Mouse (Mus musculus) heart, embryonic 12.5 days (tissue): ENCODE data around the gene Hexa. TPM values are rescaled to one million over a fixed set of nuclear protein-coding genes. Genes with fewer than 3 reads are reported as not detected.
A peak's percentile ranks its signal among the peaks of the same experiment; 100 is the strongest.

Experiments used
- ATAC-seq: fragments of 200-750 bp; cut with Nextera tagmentation; 2 replicates; pipeline ENCODE4 v1.8.0; 2017; ENCODE audit warnings: moderate TSS enrichment, moderate library complexity; ENCODE audit not compliant: insufficient number of reproducible peaks, low FRiP score
- H3K27ac ChIP-seq: fragments of 300-500 bp; sonication (generic); 2 replicates; pipeline ENCODE4 v1.5.1; 2016; ENCODE audit warnings: mild to moderate bottlenecking, moderate library complexity; ENCODE audit not compliant: poor library complexity, severe bottlenecking
- H3K27me3 ChIP-seq: fragments of 300-500 bp; sonication (generic); replicated peaks from 2 replicates; pipeline ENCODE4 v1.6.1; 2016; ENCODE audit warnings: mild to moderate bottlenecking, moderate library complexity
- H3K36me3 ChIP-seq: fragments of 300-500 bp; sonication (generic); 2 replicates; pipeline ENCODE4 v1.6.1; 2016; ENCODE audit warnings: mild to moderate bottlenecking, moderate library complexity
- H3K4me1 ChIP-seq: fragments of 300-500 bp; sonication (generic); replicated peaks from 2 replicates; pipeline ENCODE4 v1.6.1; 2016; ENCODE audit warnings: mild to moderate bottlenecking
- H3K4me2 ChIP-seq: fragments of 300-500 bp; sonication (generic); 2 replicates; pipeline ENCODE4 v1.6.1; 2016; ENCODE audit warnings: mild to moderate bottlenecking, moderate library complexity
- H3K4me3 ChIP-seq: fragments of 300-500 bp; sonication (generic); 2 replicates; pipeline ENCODE4 v1.5.1; 2016; ENCODE audit warnings: mild to moderate bottlenecking
- H3K9ac ChIP-seq: fragments of 300-500 bp; sonication (generic); 2 replicates; pipeline ENCODE4 v1.6.1; 2016; ENCODE audit warnings: mild to moderate bottlenecking, moderate library complexity
- H3K9me3 ChIP-seq: fragments of 300-500 bp; sonication (generic); replicated peaks from 2 replicates; pipeline ENCODE4 v1.6.1; 2016; ENCODE audit warnings: mild to moderate bottlenecking, moderate library complexity
- WGBS: fragments of 180-500 bp; shearing (Covaris S2); methylation state at CpG from one replicate; pipeline ENCODE4 v1.1.7; 2016; 5-methylcytosine and 5-hydroxymethylcytosine counted together
- polyA plus RNA-seq: library from polyadenylated mRNA; unstranded; fragments of >200 nt; fragmentation: Nextera tagmentation; extraction: Ambion mirVana; gene quantifications from 2 replicates; pipeline ENCODE4 v1.2.1, GENCODE M21; 2016

The Hexa gene
- polyA plus RNA-seq, 1 experiment from 2014 or later: 74.7 TPM

DNA sequence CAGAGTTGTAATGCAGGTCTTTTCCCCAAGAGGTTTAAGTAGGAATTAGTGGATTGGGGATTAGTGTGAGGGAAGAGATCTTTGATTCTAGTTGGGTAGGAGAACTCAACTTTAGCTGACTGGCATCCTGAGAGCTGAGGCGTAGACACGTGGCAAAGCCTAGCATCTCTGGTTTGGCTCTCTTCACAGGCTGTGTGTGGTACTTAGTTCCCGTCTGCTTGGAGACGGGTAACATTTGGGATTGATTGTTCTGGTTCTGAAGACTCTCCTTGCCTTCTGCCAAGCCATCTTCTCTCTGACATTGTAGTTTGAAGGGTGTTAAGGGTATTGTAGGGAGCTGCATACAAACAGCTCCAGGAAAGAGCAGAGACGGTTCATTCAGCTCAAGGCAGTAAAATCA is 13.3 kb downstream of the Hexa start:
- H3K4me2 ChIP-seq: no peak overlapping the region
- ATAC-seq: no peak
- H3K9me3 ChIP-seq: no peaks in the 10 kb centered on the region
- H3K27ac ChIP-seq: no peak overlapping the region
- no peak overlapping the region for H3K9ac ChIP-seq
- WGBS: 85% methylated on average over 5 of the region's 5 CpGs
- H3K36me3 ChIP-seq: peaks cover 38% of the 10 kb centered on the region
- no peaks in the 10 kb centered on the region for H3K27me3 ChIP-seq
- no peak overlapping the region for H3K4me3 ChIP-seq
- peaks cover 22% of the 10 kb centered on the region for H3K4me1 ChIP-seq

- no peak overlapping the region for H3K27ac ChIP-seq
- 62% methylated on average over 4 of the region's 4 CpGs for WGBS
- ATAC-seq: no peak
- H3K36me3 ChIP-seq: peaks cover 49% of the 10 kb centered on the region
- peaks cover 22% of the 10 kb centered on the region for H3K4me1 ChIP-seq
- no peaks in the 10 kb centered on the region for H3K9me3 ChIP-seq
- H3K4me3 ChIP-seq: no peak overlapping the region
- no peaks in the 10 kb centered on the region for H3K27me3 ChIP-seq
- H3K9ac ChIP-seq: no peak overlapping the region
- H3K4me2 ChIP-seq: no peak overlapping the region
Measured at GRCm38 (mm10) chr9:59553719-59554118, 14.4 kb downstream of the Hexa start.

DNA sequence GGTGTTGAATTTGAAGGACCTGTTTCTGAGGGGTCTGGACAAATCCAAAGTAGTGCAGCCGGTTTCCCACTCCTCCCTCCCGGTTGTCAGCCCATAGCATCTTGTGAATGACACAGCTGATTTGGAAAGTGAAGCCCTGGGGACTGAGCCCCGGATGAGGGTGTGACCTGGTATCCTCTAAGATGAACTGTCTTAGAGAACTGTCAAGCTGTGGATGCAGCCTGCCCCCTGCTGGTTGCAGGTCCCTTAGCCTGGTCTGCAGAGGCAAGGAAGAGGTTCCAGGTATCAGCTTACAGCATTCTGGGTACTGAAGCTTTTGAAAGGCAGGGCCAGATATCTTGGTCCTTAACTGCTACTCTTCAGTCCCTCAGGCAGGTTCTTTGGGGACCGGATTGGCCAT is 26.3 kb downstream of the Hexa start:
- ATAC-seq: no peak

DNA sequence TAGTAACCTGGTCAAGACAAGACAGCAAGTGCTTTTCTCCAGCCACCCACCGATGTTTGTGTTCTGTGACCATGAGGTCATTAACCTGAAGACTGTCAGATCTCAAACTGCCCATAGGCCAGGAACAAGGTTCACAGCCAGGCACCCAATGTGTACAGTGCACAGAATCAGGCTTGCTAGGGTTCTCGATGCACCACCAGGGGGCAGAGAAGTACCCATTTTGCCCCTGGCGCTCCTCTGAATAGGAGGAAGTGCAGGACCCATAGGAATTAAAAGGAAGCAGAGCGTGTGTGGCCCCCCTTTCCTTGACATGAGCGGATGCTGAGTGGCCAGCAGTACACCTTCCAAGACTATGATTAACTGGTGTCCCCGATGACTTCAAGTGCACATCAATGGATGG is 27.8 kb downstream of the Hexa start:
- no peak overlapping the region for H3K27ac ChIP-seq
- peak; percentile 66 for ATAC-seq
- no peak overlapping the region for H3K4me2 ChIP-seq
- H3K9me3 ChIP-seq: no peaks in the 10 kb centered on the region
- no peaks in the 10 kb centered on the region for H3K4me1 ChIP-seq
- H3K4me3 ChIP-seq: no peak overlapping the region
- H3K36me3 ChIP-seq: peaks cover 29% of the 10 kb centered on the region
- no peak overlapping the region for H3K9ac ChIP-seq
- H3K27me3 ChIP-seq: no peaks in the 10 kb centered on the region
- WGBS: 24% methylated on average over 6 of the region's 6 CpGs

More for the DNA sequence above, 26.3 kb downstream of the Hexa start:
- H3K4me1 ChIP-seq: peaks cover 4% of the 10 kb centered on the region; the same call in 1 of the 2 replicates
- H3K36me3 ChIP-seq: peaks cover 43% of the 10 kb centered on the region
- H3K9me3 ChIP-seq: no peaks in the 10 kb centered on the region
- H3K4me2 ChIP-seq: no peak overlapping the region
- WGBS: 17% methylated on average over 4 of the region's 4 CpGs
- no peak overlapping the region for H3K27ac ChIP-seq
- no peak overlapping the region for H3K4me3 ChIP-seq
- H3K27me3 ChIP-seq: no peaks in the 10 kb centered on the region
- H3K9ac ChIP-seq: no peak overlapping the region

DNA sequence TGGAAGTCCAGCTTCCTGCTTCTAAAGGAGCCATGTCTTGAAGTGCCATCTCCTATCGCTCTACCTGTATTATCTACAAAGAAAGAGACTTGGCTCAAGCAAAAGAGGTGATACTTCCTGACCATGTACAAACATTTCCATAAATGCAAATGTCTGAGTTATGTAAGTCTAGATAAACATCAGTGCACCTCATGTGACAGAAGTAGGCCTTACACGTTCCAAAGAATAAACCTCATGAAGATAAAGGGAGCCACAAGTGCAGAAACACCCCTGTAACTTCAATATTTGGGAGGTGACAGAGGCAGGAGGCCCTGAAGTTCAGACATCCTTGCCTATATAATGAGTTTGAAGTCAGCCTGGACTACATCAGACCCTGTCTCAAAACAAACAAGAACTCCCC is 32.5 kb downstream of the Hexa start:
- WGBS: 69% methylated on average over 2 of the region's 2 CpGs
- no peak overlapping the region for H3K4me3 ChIP-seq
- no peak overlapping the region for H3K9ac ChIP-seq
- H3K9me3 ChIP-seq: no peaks in the 10 kb centered on the region
- H3K4me1 ChIP-seq: no peaks in the 10 kb centered on the region
- 0 out of 2 replicates have a peak, but pooled peaks cover 11% of the 10 kb centered on the region for H3K27me3 ChIP-seq
- no peak overlapping the region for H3K27ac ChIP-seq
- H3K4me2 ChIP-seq: no peak overlapping the region
- H3K36me3 ChIP-seq: no peaks in the 10 kb centered on the region
- no peak for ATAC-seq

GRCm38 (mm10) chr9:59577401-59577800 is 38.1 kb downstream of the Hexa start:
- H3K27me3 ChIP-seq: peaks cover 41% of the 10 kb centered on the region
- no peaks in the 10 kb centered on the region for H3K9me3 ChIP-seq
- ATAC-seq: no peak
- peaks cover 10% of the 10 kb centered on the region; the same call in 1 of the 2 replicates for H3K4me1 ChIP-seq
- WGBS: 13% methylated on average over 13 of the region's 13 CpGs
- peak overlapping the region; percentile 73 for H3K4me2 ChIP-seq
- peak overlapping the region; percentile 50 for H3K4me3 ChIP-seq
- H3K27ac ChIP-seq: no peak overlapping the region
- no peaks in the 10 kb centered on the region for H3K36me3 ChIP-seq
- H3K9ac ChIP-seq: no peak overlapping the region

- under 1% methylated on average over 53 of the region's 61 CpGs for WGBS
- Histone ChIP-seq H3K9me3 (no peaks in the 10 kb centered on the region), H3K4me3 (peak within 1 kb of the TSS; percentile 50), H3K27me3 (peaks cover 43% of the 10 kb centered on the region), H3K9ac (no peak within 1 kb of the TSS), H3K4me1 (peaks cover 10% of the 10 kb centered on the region; the same call in 1 of the 2 replicates), H3K27ac (no peak within 1 kb of the TSS), H3K4me2 (peak within 1 kb of the TSS; percentile 73), H3K36me3 (no peaks in the 10 kb centered on the region)
- peak; percentile 97 for ATAC-seq
Measured at GRCm38 (mm10) chr9:59577844-59578504, 38.6 kb downstream of the Hexa start, which contains the start of gene Celf6. Gene Celf6, plus strand, starts transcription at chr9:59577917.

DNA sequence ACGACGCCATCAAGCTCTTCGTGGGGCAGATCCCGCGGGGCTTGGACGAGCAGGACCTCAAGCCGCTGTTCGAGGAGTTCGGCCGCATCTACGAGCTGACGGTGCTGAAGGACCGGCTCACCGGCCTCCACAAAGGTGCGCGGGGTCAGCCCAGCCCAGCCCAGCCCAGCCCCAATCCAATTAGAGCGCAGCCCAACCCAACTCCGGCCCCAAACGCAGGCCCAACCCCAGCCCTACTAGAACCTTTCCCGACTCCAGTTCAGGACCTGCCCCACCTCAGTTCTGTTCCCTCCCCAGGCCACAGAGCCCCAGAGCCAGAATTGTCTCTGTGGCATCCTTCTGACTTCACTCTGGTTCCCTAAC is 39.1 kb downstream of the Hexa start:
- H3K9ac ChIP-seq: no peak overlapping the region
- 1% methylated on average over 20 of the region's 20 CpGs for WGBS
- ATAC-seq: peak; percentile 36
- H3K36me3 ChIP-seq: no peaks in the 10 kb centered on the region
- H3K4me2 ChIP-seq: peak overlapping the region; percentile 73
- H3K9me3 ChIP-seq: no peaks in the 10 kb centered on the region
- peaks cover 10% of the 10 kb centered on the region; the same call in 1 of the 2 replicates for H3K4me1 ChIP-seq
- peaks cover 45% of the 10 kb centered on the region for H3K27me3 ChIP-seq
- H3K4me3 ChIP-seq: peak overlapping the region; percentile 50
- no peak overlapping the region for H3K27ac ChIP-seq

GRCm38 (mm10) chr9:59584871-59585308 is 45.5 kb downstream of the Hexa start:
- H3K4me2 ChIP-seq: peak overlapping the region; percentile 65
- no peaks in the 10 kb centered on the region for H3K4me1 ChIP-seq
- peaks cover 49% of the 10 kb centered on the region for H3K27me3 ChIP-seq
- WGBS: 5% methylated on average over 13 of the region's 13 CpGs
- ATAC-seq: no peak
- H3K9me3 ChIP-seq: no peaks in the 10 kb centered on the region
- peak overlapping the region; percentile 32; the same call in 1 of the 2 replicates for H3K9ac ChIP-seq
- H3K36me3 ChIP-seq: no peaks in the 10 kb centered on the region
- peak overlapping the region; percentile 29 for H3K4me3 ChIP-seq
- H3K27ac ChIP-seq: no peak overlapping the region

GRCm38 (mm10) chr9:59588252-59588651 is 48.9 kb downstream of the Hexa start:
- H3K9ac ChIP-seq: no peak overlapping the region
- peaks cover 41% of the 10 kb centered on the region for H3K27me3 ChIP-seq
- H3K4me3 ChIP-seq: no peak overlapping the region
- H3K36me3 ChIP-seq: no peaks in the 10 kb centered on the region
- no peaks in the 10 kb centered on the region for H3K4me1 ChIP-seq
- no peaks in the 10 kb centered on the region for H3K9me3 ChIP-seq
- 67% methylated on average over 5 of the region's 5 CpGs for WGBS
- H3K4me2 ChIP-seq: no peak overlapping the region
- no peak for ATAC-seq
- no peak overlapping the region for H3K27ac ChIP-seq

DNA sequence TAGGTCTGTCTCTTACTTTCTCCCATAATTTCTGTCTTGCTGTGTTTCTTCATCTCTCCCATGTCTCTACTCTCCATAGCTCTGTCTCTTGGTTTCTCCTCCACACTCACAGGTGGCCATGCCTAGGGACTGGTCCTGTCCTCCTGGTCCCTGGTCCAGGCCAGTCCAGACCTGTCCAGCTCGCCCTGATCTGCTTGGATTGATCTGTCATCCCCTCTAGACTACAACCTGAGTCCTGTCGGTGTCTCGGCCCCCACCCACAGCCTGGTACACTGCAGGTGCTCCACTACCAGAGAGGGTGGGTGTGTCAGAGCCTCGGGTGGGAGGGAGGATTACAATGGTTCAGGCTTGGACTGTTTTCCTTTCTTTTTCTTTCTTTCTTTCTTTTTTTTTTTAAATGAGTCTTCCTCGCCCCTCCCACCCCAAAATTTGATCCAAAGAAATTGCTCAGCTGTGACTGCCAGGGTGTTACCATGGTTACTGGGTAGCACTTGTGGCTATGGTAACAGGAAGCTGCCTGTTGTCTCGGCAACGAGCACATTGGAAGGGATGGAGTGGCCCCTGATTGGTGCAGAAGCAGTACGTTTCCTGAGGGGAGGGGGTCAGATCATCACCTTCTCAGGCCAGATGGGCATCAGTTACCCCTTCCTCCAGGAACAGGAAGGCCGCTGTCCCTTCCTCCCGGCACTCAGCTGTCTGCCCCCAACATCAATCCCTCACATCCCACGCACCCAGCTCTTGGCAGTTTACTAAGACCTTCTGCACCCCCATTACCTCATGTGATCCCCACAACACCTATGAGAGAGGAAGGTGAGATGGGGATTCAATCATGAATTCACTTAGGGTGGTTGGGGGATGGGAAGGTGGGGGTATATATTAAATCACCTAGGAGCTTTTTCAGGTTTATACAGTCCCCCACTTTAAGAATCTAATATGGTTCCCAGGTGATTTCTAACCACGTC is 49.7 kb downstream of the Hexa start:
- H3K4me1 ChIP-seq: no peaks in the 10 kb centered on the region
- H3K27ac ChIP-seq: no peak overlapping the region
- H3K9me3 ChIP-seq: no peaks in the 10 kb centered on the region
- no peaks in the 10 kb centered on the region for H3K36me3 ChIP-seq
- H3K4me2 ChIP-seq: no peak overlapping the region
- ATAC-seq: 0 out of 2 replicates have a peak, but pooled peaks have one; percentile 22
- WGBS: 45% methylated on average over 12 of the region's 12 CpGs
- H3K9ac ChIP-seq: no peak overlapping the region
- peaks cover 36% of the 10 kb centered on the region for H3K27me3 ChIP-seq
- no peak overlapping the region for H3K4me3 ChIP-seq
